Mouse (Mus musculus) retina, embryonic 14.5 days (tissue): ENCODE results near the gene Mprip.
A peak's percentile ranks its signal among the peaks of the same experiment; 100 is the strongest.
"Not testable (repeated sequence)": the region's sequence is repeated elsewhere in the genome, so short reads cannot be mapped to it uniquely, and the experiment has no call there.

Experiments used
- DNase-seq: peaks from one replicate; pipeline ENCODE4 v3.0.0-alpha.2; 2015; ENCODE audit warnings: low spot score

Gene Mprip

GRCm38 (mm10) chr11:59715424-59715840 is 54.3 kb downstream of the Mprip start:
- no peak for DNase-seq

DNA sequence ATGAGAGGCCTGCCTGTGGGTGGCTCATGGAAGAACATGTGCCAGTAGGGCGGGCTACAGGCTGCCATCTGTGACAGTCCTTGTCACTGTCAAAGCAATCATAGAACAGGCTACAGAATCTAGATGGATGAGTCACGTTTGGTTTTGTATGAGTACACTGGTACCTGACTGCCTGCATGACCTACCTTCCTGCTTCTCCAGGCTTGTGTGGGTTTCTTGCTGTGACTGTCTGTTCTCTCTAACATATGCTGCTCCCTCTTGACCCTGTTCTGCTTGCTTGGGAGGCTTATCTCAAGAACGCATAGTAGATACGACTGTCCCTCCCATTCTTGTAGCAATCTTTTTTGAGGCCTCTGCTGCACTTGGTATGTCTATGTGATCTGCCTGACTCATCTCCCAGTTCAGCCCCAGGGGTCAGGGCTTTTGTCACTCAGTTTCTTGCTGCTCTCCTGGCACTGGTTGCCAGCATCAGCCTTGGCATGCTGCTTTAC is 56.7 kb downstream of the Mprip start:
- no peak for DNase-seq

- DNase-seq = no peak
Observed at GRCm38 (mm10) chr11:59719185-59719584, 58.1 kb downstream of the Mprip start.

GRCm38 (mm10) chr11:59721385-59721784 is 60.3 kb downstream of the Mprip start:
- DNase-seq = no peak

DNA sequence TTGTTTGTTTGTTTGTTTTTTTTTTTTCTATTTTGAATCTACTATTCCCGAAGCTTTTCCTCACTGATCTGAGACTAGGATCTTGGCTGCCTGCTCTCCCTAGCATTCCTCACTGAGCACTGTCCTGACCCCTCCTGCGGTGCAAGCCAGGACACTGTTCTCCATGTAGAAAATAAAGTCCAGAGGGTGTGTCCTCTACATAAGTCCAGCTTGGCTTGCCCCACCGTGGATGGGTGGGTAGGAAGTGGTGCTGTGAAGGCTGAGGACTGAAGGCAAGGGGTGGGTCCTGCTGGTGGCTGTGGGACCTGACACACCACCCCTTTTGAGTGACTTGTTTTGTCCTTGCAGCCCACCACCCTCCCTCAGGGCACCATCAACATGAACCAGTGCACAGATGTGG is 66.1 kb downstream of the Mprip start:
- DNase-seq = no peak

GRCm38 (mm10) chr11:59731821-59732220 is 70.7 kb downstream of the Mprip start:
- DNase-seq = no peak

- no peak for DNase-seq
Observed at GRCm38 (mm10) chr11:59732407-59733066, 71.4 kb downstream of the Mprip start.

DNA sequence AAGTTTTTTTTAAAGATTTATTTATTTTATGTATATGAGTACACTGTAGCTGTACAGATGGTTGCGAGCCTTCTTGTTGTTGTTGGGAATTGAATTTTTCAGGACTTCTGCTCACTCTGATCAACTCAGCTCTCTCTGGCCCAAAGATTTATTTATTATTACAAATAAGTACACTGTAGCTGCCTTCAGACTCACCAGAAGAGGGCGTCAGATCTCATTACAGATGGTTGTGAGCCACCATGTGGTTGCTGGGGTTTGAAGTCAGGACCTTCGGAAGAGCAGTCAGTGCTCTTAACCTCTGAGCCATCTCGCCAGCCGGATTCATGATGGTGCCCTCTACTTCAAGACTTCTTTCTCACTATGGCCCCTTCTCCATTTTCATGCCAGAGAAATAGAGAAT is 72.5 kb downstream of the Mprip start:
- not testable (repeated sequence) for DNase-seq

GRCm38 (mm10) chr11:59734335-59734734 is 73.2 kb downstream of the Mprip start:
- DNase-seq = no peak

DNA sequence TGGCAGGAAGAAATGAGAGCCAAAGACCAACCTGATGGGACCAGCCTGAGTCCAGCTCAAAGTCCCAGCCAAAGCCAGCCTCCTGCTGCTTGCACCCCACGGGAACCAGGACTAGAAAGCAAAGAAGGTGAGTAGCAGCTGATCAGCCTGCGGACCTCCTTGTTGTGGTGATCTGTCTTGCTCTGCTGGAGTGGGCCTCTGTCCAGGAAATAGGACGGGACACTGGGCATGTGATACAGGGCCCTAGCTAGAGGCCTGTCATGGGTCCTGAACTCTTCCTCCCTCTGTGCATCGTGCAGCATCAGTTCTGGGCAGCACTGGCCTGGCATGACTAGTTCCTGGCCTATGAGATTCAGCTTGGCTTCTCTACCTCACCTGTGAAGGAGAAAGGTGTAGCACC is 74.8 kb downstream of the Mprip start:
- not testable (repeated sequence) for DNase-seq

DNA sequence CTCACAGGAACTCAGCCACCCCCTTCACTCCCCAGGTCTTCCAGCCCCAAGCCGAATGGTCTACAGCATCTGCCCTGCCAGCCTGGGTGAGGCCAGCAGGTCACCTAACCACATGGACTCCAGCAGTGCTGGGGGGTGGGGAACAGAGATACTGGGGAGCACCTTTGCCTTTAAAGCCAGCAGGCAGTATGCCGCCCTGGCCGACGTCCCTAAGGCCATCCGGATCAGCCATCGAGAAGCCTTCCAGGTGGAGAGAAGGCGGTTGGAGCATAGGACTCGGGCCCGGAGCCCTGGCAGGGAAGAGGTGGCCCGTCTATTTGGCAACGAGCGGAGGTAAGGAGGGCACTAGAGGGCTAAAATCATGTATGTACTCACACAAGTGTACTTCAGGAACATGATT is 76.1 kb downstream of the Mprip start:
- DNase-seq = no peak

- DNase-seq = no peak
Observed at GRCm38 (mm10) chr11:59739996-59740395, 78.9 kb downstream of the Mprip start.

- no peak for DNase-seq
Observed at GRCm38 (mm10) chr11:59741915-59742314, 80.8 kb downstream of the Mprip start.

- no peak for DNase-seq
Observed at GRCm38 (mm10) chr11:59743307-59743706, 82.2 kb downstream of the Mprip start.

- no peak for DNase-seq
Observed at GRCm38 (mm10) chr11:59743712-59744111, 82.6 kb downstream of the Mprip start.

- no peak for DNase-seq
Observed at GRCm38 (mm10) chr11:59744374-59744773, 83.3 kb downstream of the Mprip start.

DNA sequence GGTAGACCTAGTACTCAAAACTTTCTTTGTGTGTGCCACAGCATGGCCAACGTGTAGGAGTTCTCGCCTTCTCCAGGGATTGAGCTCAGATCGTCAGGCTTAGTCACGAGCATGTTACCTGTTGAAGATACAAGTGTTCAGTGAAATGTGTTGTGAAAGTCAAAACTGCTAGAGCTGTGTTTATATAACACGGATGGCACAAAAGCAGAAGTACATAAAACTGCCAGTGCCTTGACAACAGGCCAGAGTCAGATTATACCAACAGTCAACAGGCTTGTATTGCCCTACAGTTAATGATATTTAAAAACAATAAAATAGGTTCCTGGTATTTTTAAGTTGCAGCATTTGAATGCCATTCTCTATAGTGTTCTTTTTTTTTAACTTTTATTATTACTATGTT is 84.7 kb downstream of the Mprip start:
- no peak for DNase-seq

DNA sequence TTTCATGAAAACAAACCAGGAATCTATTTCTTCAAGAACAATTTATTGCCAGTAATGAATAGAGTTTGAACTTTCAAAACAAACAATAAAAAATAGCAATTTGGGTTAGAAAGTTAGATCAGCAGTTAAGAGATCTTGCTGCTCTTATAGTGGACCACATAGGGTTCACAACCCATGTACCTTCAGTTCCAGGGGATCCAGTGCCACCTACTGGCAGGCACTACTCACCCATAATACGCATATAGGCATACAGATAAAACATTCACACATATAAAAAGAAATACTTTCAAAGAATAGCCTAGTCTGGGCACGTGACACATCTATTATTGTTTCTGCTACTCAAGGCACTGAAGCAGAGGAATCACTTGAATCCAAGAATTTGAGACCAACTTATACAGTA is 85.5 kb downstream of the Mprip start:
- peak; percentile 54 for DNase-seq

DNA sequence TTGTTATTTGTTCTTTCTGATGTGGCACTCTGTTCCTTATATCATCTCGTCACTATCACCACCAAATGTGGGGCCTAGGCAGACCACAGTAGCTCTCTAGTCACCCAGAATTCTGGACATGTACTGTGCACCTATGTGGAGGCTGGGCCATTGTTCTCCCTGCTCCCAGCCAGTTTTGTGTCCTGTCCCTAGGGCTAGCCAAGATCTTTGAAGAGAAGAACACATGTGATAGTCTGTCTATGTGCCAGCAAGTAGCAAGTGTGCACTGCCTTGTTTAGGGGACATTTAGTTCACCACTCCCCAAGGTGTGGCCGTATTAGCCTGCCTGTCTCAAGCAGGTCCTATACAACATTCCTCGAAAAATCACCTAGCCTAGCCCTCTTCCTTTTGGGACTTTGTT is 87.9 kb downstream of the Mprip start:
- DNase-seq = no peak

DNA sequence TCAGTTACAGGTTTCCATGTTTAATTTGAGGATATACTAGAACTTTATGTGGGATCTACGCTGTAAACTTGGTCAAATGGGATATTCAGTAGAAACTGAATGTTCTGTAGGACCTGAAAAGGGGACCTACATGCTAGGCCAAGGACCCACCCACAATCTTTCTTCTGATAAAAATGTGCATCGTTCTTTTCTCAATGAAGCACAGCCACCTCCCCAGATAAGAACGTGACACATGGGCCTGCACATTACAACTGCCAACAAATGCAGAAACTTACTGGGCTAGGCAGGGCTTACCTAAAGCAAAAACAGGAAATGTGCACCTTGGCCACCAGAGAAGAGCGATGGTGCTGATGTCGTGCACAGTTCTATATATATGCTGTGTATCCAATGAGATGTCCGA is 93.4 kb downstream of the Mprip start:
- no peak for DNase-seq

GRCm38 (mm10) chr11:59756351-59756750 is 95.2 kb downstream of the Mprip start:
- no peak for DNase-seq

DNA sequence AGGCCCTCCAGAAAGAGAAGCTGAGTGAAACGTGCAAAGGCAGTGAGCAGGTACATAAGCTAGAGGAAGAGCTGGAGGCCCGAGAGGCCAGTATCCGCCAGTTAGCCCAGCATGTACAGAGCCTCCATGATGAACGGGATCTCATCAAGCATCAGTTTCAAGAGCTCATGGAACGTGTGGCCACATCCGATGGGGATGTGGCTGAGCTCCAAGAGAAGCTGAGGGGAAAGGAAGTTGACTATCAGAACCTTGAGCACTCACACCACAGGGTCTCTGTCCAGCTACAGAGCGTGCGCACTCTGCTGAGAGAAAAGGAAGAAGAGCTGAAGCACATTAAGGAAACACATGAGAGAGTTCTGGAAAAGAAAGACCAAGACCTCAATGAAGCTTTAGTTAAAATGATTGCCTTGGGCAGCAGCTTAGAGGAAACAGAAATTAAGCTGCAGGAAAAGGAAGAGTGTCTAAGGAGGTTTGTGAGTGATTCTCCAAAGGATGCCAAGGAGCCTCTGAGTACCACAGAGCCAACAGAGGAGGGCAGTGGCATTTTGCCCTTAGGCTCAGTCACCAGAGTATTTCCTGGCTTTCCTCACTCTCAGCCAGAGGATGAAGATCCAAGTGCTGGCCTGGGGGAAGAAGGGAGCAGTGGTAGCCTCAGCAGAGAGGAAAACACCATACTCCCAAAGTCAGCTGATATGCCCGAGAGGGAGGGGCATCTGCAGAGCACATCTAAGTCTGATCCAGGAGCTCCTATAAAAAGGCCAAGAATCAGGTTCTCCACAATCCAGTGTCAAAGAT is 97.3 kb downstream of the Mprip start:
- no peak for DNase-seq

DNA sequence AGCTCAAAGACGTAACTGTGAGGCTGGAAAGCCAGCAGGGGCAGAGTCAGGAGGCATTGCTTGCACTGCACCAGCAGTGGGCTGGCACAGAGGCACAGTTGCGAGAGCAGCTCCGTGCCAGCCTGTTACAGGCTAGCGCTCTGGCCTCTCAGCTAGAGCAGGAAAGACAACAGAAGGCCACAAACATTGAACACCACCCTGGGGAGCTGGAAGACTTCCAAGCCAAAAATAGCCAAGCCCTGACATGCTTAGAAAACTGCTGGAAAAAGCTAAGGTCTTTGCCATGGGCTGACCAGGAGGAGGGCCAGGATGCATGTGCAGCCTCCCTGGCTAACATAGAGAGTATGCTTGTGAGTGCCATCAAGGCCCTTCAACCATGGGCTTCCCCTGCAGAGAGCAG is 98.1 kb downstream of the Mprip start:
- no peak for DNase-seq

DNA sequence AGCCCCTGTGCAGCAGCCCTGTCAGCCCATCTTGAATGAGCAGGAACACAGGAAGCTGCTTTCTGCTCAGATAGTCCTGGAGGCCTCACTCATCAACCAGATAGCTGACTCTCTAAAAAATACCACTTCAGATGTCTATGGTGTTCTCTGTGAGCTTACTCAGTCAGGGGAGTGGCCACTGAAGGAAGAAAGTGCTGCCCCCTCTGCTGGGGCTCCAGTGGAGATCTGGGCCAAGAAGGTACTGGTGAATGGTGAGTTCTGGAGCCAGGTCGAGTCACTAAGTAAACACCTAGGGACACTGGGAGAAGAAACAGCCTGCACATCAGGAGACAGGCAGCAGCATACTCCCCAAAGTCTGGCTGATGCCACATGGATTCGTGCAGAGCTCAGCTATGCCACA is 98.5 kb downstream of the Mprip start:
- no peak for DNase-seq
